Mouse (Mus musculus) spleen, postnatal 0 days (tissue): Measurements from ENCODE around the gene Zfp263. TPM values are rescaled to one million over a fixed set of nuclear protein-coding genes. Genes with fewer than 3 reads are reported as not detected.

Experiments
- polyA plus RNA-seq: library from polyadenylated mRNA; unstranded; fragments of >200 nt; fragmentation: Nextera tagmentation; extraction: Ambion mirVana; gene quantifications from 2 replicates; pipeline ENCODE4 v1.2.1, GENCODE M21; 2015

Zfp263 gene
- 21.9 and 24.9 TPM in 2 replicates for polyA plus RNA-seq

DNA sequence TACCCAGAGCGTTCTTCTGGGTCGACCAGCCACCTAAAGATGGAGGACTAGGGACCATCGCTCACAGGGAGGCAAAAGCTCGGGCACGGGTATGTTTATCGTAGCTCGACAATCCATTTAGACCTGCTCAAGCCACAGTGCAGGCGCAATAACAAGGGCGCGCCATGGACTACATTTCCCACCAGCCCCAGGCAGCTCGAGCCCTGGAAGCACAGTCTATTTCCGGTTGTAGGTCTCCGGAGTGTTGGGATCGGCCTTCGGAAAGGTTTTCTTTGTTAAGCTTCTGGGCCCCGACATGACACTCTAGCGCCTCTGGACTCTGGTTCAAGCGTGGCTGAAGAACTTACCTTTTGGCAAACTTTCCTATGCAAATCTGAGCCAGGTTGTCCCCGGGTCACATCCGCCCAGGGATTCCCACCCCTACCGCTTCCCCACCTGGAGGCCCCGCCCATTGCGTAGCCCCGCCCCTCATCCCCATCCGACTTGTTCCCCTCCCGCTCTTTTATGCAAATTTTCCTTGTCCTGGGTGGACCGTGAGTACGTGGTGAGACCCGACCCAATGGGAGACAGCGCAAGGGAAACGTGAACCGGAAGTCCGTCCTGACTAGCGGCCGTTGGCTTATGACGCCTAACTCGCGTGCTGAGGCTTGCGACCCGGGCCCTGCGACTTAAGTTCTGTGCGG lies at the start of gene Zfp263:
TSS of gene Zfp263 (plus strand) at position 591 of the 683 bp plus-strand sequence.

DNA sequence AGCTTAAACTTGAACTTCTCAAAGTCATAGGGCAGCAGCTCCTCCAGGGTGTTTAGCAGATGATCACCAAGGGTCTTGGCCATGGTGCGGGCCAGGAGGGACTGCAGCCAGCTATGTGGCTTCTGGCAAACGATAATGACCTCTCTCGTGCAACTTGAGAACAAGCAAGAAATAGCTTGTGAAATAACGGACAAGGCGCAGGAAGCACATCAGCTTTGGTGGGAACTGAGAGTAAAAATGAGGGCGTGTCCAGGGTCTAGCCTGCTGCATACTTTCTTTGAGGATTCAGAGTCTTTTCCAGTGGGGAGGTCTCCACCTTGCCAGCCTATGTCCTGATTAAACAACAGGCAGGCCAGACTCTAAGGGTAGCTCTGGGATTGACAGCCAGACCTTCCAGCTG lies 25.9 kb upstream of the Zfp263 start, which contains the start of gene Mefv:
TSS of gene Mefv (minus strand) at position 118 of the 400 bp plus-strand sequence.

Other genes with a start within 250 kb of the Zfp263 start
- not detected in 2 replicates for gene Olfr161, start 153.1 kb upstream of the Zfp263 start, polyA plus RNA-seq
- gene Mefv, start 26.0 kb upstream of the Zfp263 start, polyA plus RNA-seq: 0.77 and 1.2 TPM in 2 replicates
- 0.05 TPM in 1 of 2 replicates, not detected in the other for gene Olfr15, start 86.8 kb downstream of the Zfp263 start, polyA plus RNA-seq
- 0.25 and 0.40 TPM in 2 replicates for gene Zfp174, start 103.2 kb downstream of the Zfp263 start, polyA plus RNA-seq
- gene Naa60, start 128.3 kb downstream of the Zfp263 start, polyA plus RNA-seq: 24.0 and 29.9 TPM in 2 replicates
- gene Zfp597, start 140.5 kb downstream of the Zfp263 start, polyA plus RNA-seq: 2.1 and 3.5 TPM in 2 replicates
- gene Gm20695, start 140.6 kb downstream of the Zfp263 start, polyA plus RNA-seq: 0.38 and 1.2 TPM in 2 replicates
- gene 1700037C18Rik, start 164.6 kb downstream of the Zfp263 start, polyA plus RNA-seq: 6.1 and 6.3 TPM in 2 replicates
- 16.4 and 17.4 TPM in 2 replicates for gene Cluap1, start 164.7 kb downstream of the Zfp263 start, polyA plus RNA-seq
- gene Nlrc3, start 232.5 kb downstream of the Zfp263 start, polyA plus RNA-seq: 0.82 and 1.5 TPM in 2 replicates